In genomic region chr1:52816910-52817812, GRCm38 (mm10) we compare ENCODE assay signal across 8 mouse cellular contexts. TPM values are rescaled to one million over a fixed set of nuclear protein-coding genes. Genes with fewer than 3 reads are reported as not detected.
DNase-seq lines count a peak whose midpoint lies in the region; ATAC-seq and TF ChIP-seq lines count a peak whose summit lies in the region.

Gene Inpp1, minus strand, starts transcription at chr1:52817688.

- H3K9me3 ChIP-seq in heart, embryonic 12.5 days (replicated peaks), result no peaks in the 10 kb centered on the region
- no peaks in the 10 kb centered on the region for H3K9me3 ChIP-seq in kidney, postnatal 0 days (replicated peaks; ENCODE audit: low read length)
- no peaks in the 10 kb centered on the region for H3K9me3 ChIP-seq in liver, embryonic 13.5 days (replicated peaks)
- H3K9me3 ChIP-seq in stomach, embryonic 14.5 days (ENCODE audit: control insufficient read depth, low read depth, low read length), result no peaks in the 10 kb centered on the region

- peak; percentile 87 for ATAC-seq in CD4-positive, CD25-positive, alpha-beta regulatory T cell, adult 4 months
- peak; percentile 85 for ATAC-seq in erythroid progenitor cell, adult 5-6 weeks (replicated peaks; ENCODE audit: low FRiP score, poor library complexity, severe bottlenecking)
- peak; percentile 84 for ATAC-seq in heart, embryonic 12.5 days (ENCODE audit: insufficient number of reproducible peaks, low FRiP score)
- peak; percentile 89 for ATAC-seq in kidney, postnatal 0 days (replicated peaks; ENCODE audit: low FRiP score, low read depth)
- ATAC-seq in liver, embryonic 13.5 days (ENCODE audit: low read depth), result peak; percentile 85
- peak; percentile 85 for ATAC-seq in stomach, embryonic 14.5 days (ENCODE audit: insufficient number of reproducible peaks, insufficient read depth, low FRiP score, low read depth)

- under 1% methylated on average over 59 of the region's 59 CpGs for WGBS in heart, embryonic 12.5 days
- WGBS in kidney, postnatal 0 days, result 2% methylated on average over 48 of the region's 59 CpGs
- under 1% methylated on average over 58 of the region's 59 CpGs for WGBS in liver, embryonic 13.5 days (ENCODE audit: insufficient replicate concordance)
- WGBS in stomach, embryonic 14.5 days, result 1% methylated on average over 59 of the region's 59 CpGs

- H3K9ac ChIP-seq in heart, embryonic 12.5 days, result peak within 1 kb of the TSS; percentile 83
- H3K9ac ChIP-seq in kidney, postnatal 0 days (ENCODE audit: low read depth, low read length), result peak within 1 kb of the TSS; percentile 74
- H3K9ac ChIP-seq in liver, embryonic 13.5 days, result peak within 1 kb of the TSS; percentile 71
- peak within 1 kb of the TSS; percentile 73 for H3K9ac ChIP-seq in stomach, embryonic 14.5 days (replicated peaks; ENCODE audit: low read depth, low read length)

- H3K27ac ChIP-seq in heart, embryonic 12.5 days (ENCODE audit: poor library complexity, severe bottlenecking), result peak within 1 kb of the TSS; percentile 65
- H3K27ac ChIP-seq in kidney, postnatal 0 days, result peak within 1 kb of the TSS; percentile 72
- H3K27ac ChIP-seq in liver, embryonic 13.5 days, result peak within 1 kb of the TSS; percentile 34; the same call in 1 of the 2 replicates
- peak within 1 kb of the TSS; percentile 61; the same call in 1 of the 2 replicates for H3K27ac ChIP-seq in stomach, embryonic 14.5 days (ENCODE audit: low read length)

- no peaks in the 10 kb centered on the region for H3K36me3 ChIP-seq in heart, embryonic 12.5 days
- H3K36me3 ChIP-seq in kidney, postnatal 0 days (ENCODE audit: insufficient read depth, low read length), result no peaks in the 10 kb centered on the region
- no peaks in the 10 kb centered on the region for H3K36me3 ChIP-seq in liver, embryonic 13.5 days
- H3K36me3 ChIP-seq in stomach, embryonic 14.5 days (ENCODE audit: control insufficient read depth, insufficient read depth, low read length), result no peaks in the 10 kb centered on the region

- H3K27me3 ChIP-seq in heart, embryonic 12.5 days (replicated peaks), result no peaks in the 10 kb centered on the region
- H3K27me3 ChIP-seq in kidney, postnatal 0 days (ENCODE audit: insufficient read depth, low read length), result no peaks in the 10 kb centered on the region
- H3K27me3 ChIP-seq in liver, embryonic 13.5 days, result no peaks in the 10 kb centered on the region
- no peaks in the 10 kb centered on the region for H3K27me3 ChIP-seq in stomach, embryonic 14.5 days (ENCODE audit: control insufficient read depth, insufficient read depth, low read length)

- H3K4me1 ChIP-seq in heart, embryonic 12.5 days (replicated peaks), result peaks cover 7% of the 10 kb centered on the region; the same call in 1 of the 2 replicates
- H3K4me1 ChIP-seq in kidney, postnatal 0 days (replicated peaks; ENCODE audit: insufficient read depth, low read length), result no peaks in the 10 kb centered on the region
- H3K4me1 ChIP-seq in liver, embryonic 13.5 days (replicated peaks), result peaks cover 19% of the 10 kb centered on the region
- 0 out of 2 replicates have a peak, but pooled peaks cover 2% of the 10 kb centered on the region for H3K4me1 ChIP-seq in stomach, embryonic 14.5 days (ENCODE audit: control insufficient read depth, insufficient read depth, low read length)

- peak; percentile 62 for DNase-seq in brain, embryonic 18.5 days (ENCODE audit: low read depth, low spot score)
- peak; percentile 75 for DNase-seq in kidney, postnatal 0 days (ENCODE audit: low spot score)
- DNase-seq in liver, embryonic 13.5 days, result peak; percentile 44
- DNase-seq in natural killer cell, adult 2 months (ENCODE audit: low spot score in 2 of 2), result peak; percentile 79 to 84

- H3K4me2 ChIP-seq in heart, embryonic 12.5 days, result peak within 1 kb of the TSS; percentile 76
- peak within 1 kb of the TSS; percentile 87 for H3K4me2 ChIP-seq in kidney, postnatal 0 days (ENCODE audit: low read length)
- H3K4me2 ChIP-seq in liver, embryonic 13.5 days, result peak within 1 kb of the TSS; percentile 86
- H3K4me2 ChIP-seq in stomach, embryonic 14.5 days (replicated peaks; ENCODE audit: low read depth, low read length), result peak within 1 kb of the TSS; percentile 67

- peak; percentile 63 for TF ChIP-seq CTCF in kidney, postnatal 0 days (IDR thresholded peaks at IDR 0.05; ENCODE audit: low read depth)

- H3K4me3 ChIP-seq in heart, embryonic 12.5 days, result peak within 1 kb of the TSS; percentile 68
- H3K4me3 ChIP-seq in kidney, postnatal 0 days (replicated peaks; ENCODE audit: low read depth, low read length), result peak within 1 kb of the TSS; percentile 64
- peak within 1 kb of the TSS; percentile 66 for H3K4me3 ChIP-seq in liver, embryonic 13.5 days (replicated peaks)
- H3K4me3 ChIP-seq in stomach, embryonic 14.5 days (ENCODE audit: low read depth, low read length), result peak within 1 kb of the TSS; percentile 73

RNA-seq across cellular contexts. Expression of gene Inpp1, which starts in this region (rescaled TPM):
- 100 to 1,000 TPM in 1 of 2 experiments, 10 to 100 TPM in 1; 94.9 to 141 TPM for polyA plus RNA-seq in CD4-positive, CD25-positive, alpha-beta regulatory T cell, adult 4 months (2017; shearing (Covaris generic))
- 0.72 and 3.4 TPM in 2 replicates for total RNA-seq in erythroid progenitor cell, adult 5-6 weeks (2015; ENCODE audit: low replicate concordance)
- total RNA-seq in erythroid progenitor cell, adult 5-6 weeks (2017; ENCODE audit: low replicate concordance), result 6.2 and 6.3 TPM in 2 replicates
- 17.1 and 17.7 TPM in 2 replicates for polyA plus RNA-seq in heart, embryonic 12.5 days (2016; fragmentation: Nextera tagmentation; extraction: Ambion mirVana)
- 16.3 and 16.9 TPM in 2 replicates for polyA plus RNA-seq in kidney, postnatal 0 days (2015; fragmentation: Nextera tagmentation; extraction: Ambion mirVana)
- polyA plus RNA-seq in liver, embryonic 13.5 days (2015; fragmentation: Nextera tagmentation; extraction: Ambion mirVana), result 3.3 and 3.7 TPM in 2 replicates
- 12.8 and 15.6 TPM in 2 replicates for polyA plus RNA-seq in stomach, embryonic 14.5 days (2014; fragmentation: Nextera tagmentation; extraction: Ambion mirVana)

Comparison
In these comparisons a context has a peak if more than half of its experiments do, and no peak if none do; other contexts are left out.
1. Peak in every context shown above with its lines: DNase-seq, ATAC-seq, H3K4me3 ChIP-seq and H3K27ac ChIP-seq.